Mouse (Mus musculus): ENCODE measurements around the gene Ak1. TPM values are rescaled to one million over a fixed set of nuclear protein-coding genes. Genes with fewer than 3 reads are reported as not detected.
A peak's percentile ranks its signal among the peaks of the same experiment; 100 is the strongest.

Ak1 gene
- polyA plus RNA-seq (2015; fragmentation: Nextera tagmentation; extraction: Ambion mirVana): 1.3 and 5.9 TPM in 2 replicates

DNA sequence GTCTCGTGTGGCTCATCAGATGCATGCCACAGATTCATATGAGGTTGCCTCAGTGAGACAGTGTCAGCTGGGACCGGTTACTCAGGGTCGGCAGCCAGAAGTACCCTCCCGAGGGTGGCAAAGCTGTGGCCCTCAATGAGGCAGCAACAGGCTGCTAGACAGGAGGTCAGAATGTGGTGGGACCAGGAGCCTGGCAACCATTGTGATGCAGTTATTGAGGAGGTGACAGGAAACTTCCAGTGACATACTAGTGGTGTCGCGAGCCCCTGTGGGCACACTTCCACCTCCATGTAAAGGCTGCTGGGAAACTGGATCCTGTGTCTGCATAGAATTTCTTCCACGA is at the start of gene Ak1:
Ak1 (plus strand) TSS at position 242 of the 343 bp plus-strand sequence.
- Histone ChIP-seq H3K27ac (ENCODE audit: low read depth) (peak within 1 kb of the TSS; percentile 51), H3K4me1 (ENCODE audit: insufficient read depth) (peaks cover 14% of the 10 kb centered on the region), H3K9ac (replicated peaks) (no peak within 1 kb of the TSS), H3K4me3 (ENCODE audit: low read depth, low read length) (no peak within 1 kb of the TSS), H3K36me3 (replicated peaks; ENCODE audit: insufficient read depth, low read length) (peaks cover 19% of the 10 kb centered on the region; the same call in 1 of the 2 replicates), H3K4me2 (ENCODE audit: low read depth, low read length) (no peak within 1 kb of the TSS), H3K9me3 (ENCODE audit: low read length) (peaks cover 3% of the 10 kb centered on the region), H3K27me3 (ENCODE audit: insufficient read depth, low read length) (no peaks in the 10 kb centered on the region)
- TF ChIP-seq CTCF (IDR thresholded peaks at IDR 0.05; ENCODE audit: low read depth) (no peak), EP300 (IDR thresholded peaks at IDR 0.05; ENCODE audit: low read depth) (no peak)
- no peak for DNase-seq
- ATAC-seq: no peak
- 41% methylated on average over 7 of the region's 7 CpGs for WGBS (ENCODE audit: insufficient replicate concordance)

DNA sequence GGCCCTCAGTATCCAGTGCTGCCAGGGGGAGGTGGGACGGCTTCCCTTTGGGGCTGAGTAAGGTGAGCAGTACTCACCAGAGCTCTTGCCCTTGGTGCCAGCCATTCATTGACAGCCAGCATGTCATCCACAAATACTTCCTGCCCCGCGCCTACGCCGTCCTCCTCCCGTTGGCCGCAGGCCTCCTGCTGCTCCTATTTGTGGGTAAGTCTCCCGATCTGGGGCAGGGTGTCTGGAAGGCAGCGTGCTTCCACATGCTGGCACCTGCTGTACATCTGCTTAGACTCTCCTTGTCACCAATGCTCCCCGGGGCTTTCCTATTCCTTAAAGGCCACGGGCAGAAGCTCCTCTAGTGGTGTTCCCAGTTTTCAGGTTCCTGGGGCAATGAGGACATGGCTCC is 49.4 kb upstream of the Ak1 start:
- Histone ChIP-seq H3K27ac (ENCODE audit: low read depth) (no peak overlapping the region), H3K9ac (replicated peaks) (peak overlapping the region; percentile 85; the same call in 1 of the 2 replicates), H3K4me1 (ENCODE audit: insufficient read depth) (peaks cover 15% of the 10 kb centered on the region; the same call in 1 of the 2 replicates), H3K4me2 (ENCODE audit: low read depth, low read length) (no peak overlapping the region), H3K27me3 (ENCODE audit: insufficient read depth, low read length) (peaks cover 8% of the 10 kb centered on the region; the same call in 1 of the 2 replicates), H3K9me3 (ENCODE audit: low read length) (no peaks in the 10 kb centered on the region), H3K36me3 (replicated peaks; ENCODE audit: insufficient read depth, low read length) (peaks cover 11% of the 10 kb centered on the region), H3K4me3 (ENCODE audit: low read depth, low read length) (no peak overlapping the region)
- TF ChIP-seq EP300 (IDR thresholded peaks at IDR 0.05; ENCODE audit: low read depth) (no peak), CTCF (IDR thresholded peaks at IDR 0.05; ENCODE audit: low read depth) (no peak)
- ATAC-seq (no peak), DNase-seq (no peak)
- 86% methylated on average over 11 of the region's 11 CpGs for WGBS (ENCODE audit: insufficient replicate concordance)

DNA sequence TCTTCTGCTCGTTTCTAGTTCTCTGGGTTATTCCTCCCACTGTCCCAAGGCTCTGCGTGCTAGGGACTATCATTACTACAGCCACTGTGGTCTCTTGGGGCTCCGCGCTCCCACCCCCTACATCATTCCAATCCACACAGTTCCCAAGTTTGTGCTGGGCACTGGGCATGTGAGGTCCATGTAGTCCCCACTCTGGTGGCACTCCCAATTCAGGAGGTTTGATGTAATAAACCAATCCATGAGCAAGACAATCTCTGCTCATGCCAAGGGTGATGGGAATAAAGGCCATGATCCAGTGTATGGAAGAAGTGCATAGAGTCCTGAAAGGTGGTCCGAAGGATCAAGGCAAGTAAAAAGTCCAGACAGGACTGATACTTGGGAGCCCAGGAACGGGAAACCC is 47.1 kb upstream of the Ak1 start, which contains the start of gene Pip5kl1:
Pip5kl1 (plus strand) TSS at position 301 of the 400 bp plus-strand sequence.
- H3K4me3 ChIP-seq (ENCODE audit: low read depth, low read length): peak within 1 kb of the TSS; percentile 11; the same call in 1 of the 2 replicates
- ATAC-seq (no peak), DNase-seq (no peak)
- no peak within 1 kb of the TSS for H3K9ac ChIP-seq (replicated peaks)
- no peak within 1 kb of the TSS for H3K27ac ChIP-seq (ENCODE audit: low read depth)
- H3K27me3 ChIP-seq (ENCODE audit: insufficient read depth, low read length): peaks cover 10% of the 10 kb centered on the region
- H3K4me2 ChIP-seq (ENCODE audit: low read depth, low read length): peak within 1 kb of the TSS; percentile 61
- no peaks in the 10 kb centered on the region for H3K9me3 ChIP-seq (ENCODE audit: low read length)
- peaks cover 15% of the 10 kb centered on the region; the same call in 1 of the 2 replicates for H3K4me1 ChIP-seq (ENCODE audit: insufficient read depth)
- peaks cover 5% of the 10 kb centered on the region; the same call in 1 of the 2 replicates for H3K36me3 ChIP-seq (replicated peaks; ENCODE audit: insufficient read depth, low read length)
- no peak for TF ChIP-seq EP300 (IDR thresholded peaks at IDR 0.05; ENCODE audit: low read depth)
- TF ChIP-seq CTCF (IDR thresholded peaks at IDR 0.05; ENCODE audit: low read depth): no peak
- WGBS (ENCODE audit: insufficient replicate concordance): 76% methylated on average over 6 of the region's 6 CpGs

DNA sequence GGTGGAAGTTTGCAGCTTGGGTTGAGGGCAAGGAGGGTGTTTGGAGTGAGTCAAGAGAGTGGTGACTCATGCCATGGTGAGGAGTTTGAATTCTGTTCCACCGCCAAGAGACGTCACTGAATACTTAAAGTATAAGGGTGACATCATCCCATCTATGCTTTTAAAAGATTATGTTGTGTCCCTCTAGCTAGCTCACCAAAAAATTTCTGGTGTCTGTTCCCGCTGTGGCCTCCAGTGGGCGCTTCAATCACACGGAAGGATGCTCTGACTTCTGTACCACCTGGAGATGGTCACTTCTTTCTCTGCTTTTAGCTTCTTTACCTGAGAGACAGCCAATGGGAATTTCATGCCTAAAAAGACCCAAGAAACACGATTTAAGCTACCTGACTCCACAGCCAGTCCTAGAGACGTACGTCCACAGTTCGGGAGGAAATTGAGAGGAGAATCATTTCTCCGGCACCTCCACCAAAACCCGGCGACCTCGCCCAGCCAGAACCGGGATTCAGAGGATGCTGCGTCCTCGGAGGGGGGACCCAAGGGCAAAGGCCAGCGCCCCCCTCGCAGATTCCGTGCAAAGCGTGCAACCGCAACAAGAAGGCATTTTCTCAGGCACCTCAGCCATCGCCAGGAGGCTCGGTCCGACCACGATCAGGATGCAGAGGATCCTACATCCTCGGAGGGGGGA is 46.5 kb upstream of the Ak1 start:
- TF ChIP-seq CTCF (IDR thresholded peaks at IDR 0.05; ENCODE audit: low read depth): peak; percentile 73
- no peak for TF ChIP-seq EP300 (IDR thresholded peaks at IDR 0.05; ENCODE audit: low read depth)
- Histone ChIP-seq H3K27ac (ENCODE audit: low read depth) (no peak overlapping the region), H3K4me2 (ENCODE audit: low read depth, low read length) (peak overlapping the region; percentile 61), H3K4me3 (ENCODE audit: low read depth, low read length) (peak overlapping the region; percentile 11; the same call in 1 of the 2 replicates), H3K9ac (replicated peaks) (no peak overlapping the region), H3K36me3 (replicated peaks; ENCODE audit: insufficient read depth, low read length) (peaks cover 5% of the 10 kb centered on the region; the same call in 1 of the 2 replicates), H3K9me3 (ENCODE audit: low read length) (no peaks in the 10 kb centered on the region), H3K4me1 (ENCODE audit: insufficient read depth) (peaks cover 15% of the 10 kb centered on the region; the same call in 1 of the 2 replicates), H3K27me3 (ENCODE audit: insufficient read depth, low read length) (peaks cover 16% of the 10 kb centered on the region)
- peak; percentile 58 for DNase-seq
- WGBS (ENCODE audit: insufficient replicate concordance): 4% methylated on average over 26 of the region's 26 CpGs
- no peak for ATAC-seq

DNA sequence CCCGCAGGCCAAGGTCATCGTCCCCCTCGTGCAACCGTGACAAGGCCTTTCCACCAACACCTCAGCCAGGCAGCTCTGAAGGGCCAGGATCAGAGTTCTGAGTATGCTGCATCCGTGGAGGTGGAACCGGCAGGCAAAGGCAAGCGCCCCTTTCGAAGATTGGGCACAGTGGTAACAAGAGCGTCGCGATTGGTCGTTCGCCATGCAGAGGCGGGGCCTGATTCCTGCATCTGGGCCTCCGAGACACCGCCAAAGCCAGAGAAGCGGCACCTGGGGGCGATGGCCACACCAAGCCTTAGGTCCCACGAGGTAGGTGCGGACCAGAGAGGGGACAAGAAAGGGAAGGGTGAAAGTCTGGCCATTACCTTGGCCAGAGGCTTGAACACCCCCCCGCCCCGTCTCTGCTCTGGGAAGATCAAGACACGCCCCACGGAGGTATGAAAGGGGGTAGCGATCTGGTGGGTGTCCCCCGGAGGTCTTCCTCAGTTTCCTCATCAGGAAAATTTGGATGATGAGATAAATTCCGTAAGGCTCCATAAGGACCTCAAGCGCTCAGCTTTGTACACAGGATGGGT is 45.9 kb upstream of the Ak1 start, which contains the start of gene 9430097D07Rik:
9430097D07Rik (minus strand) TSS at position 99 of the 575 bp plus-strand sequence.
- 16% methylated on average over 28 of the region's 28 CpGs for WGBS (ENCODE audit: insufficient replicate concordance)
- peak; percentile 24 for ATAC-seq
- peak within 1 kb of the TSS; percentile 11; the same call in 1 of the 2 replicates for H3K4me3 ChIP-seq (ENCODE audit: low read depth, low read length)
- peaks cover 17% of the 10 kb centered on the region for H3K27me3 ChIP-seq (ENCODE audit: insufficient read depth, low read length)
- TF ChIP-seq CTCF (IDR thresholded peaks at IDR 0.05; ENCODE audit: low read depth) (no peak), EP300 (IDR thresholded peaks at IDR 0.05; ENCODE audit: low read depth) (no peak)
- no peak within 1 kb of the TSS for H3K27ac ChIP-seq (ENCODE audit: low read depth)
- peak within 1 kb of the TSS; percentile 61 for H3K4me2 ChIP-seq (ENCODE audit: low read depth, low read length)
- H3K36me3 ChIP-seq (replicated peaks; ENCODE audit: insufficient read depth, low read length): peaks cover 5% of the 10 kb centered on the region; the same call in 1 of the 2 replicates
- H3K9ac ChIP-seq (replicated peaks): no peak within 1 kb of the TSS
- no peaks in the 10 kb centered on the region for H3K9me3 ChIP-seq (ENCODE audit: low read length)
- peak; percentile 46 for DNase-seq
- H3K4me1 ChIP-seq (ENCODE audit: insufficient read depth): peaks cover 15% of the 10 kb centered on the region; the same call in 1 of the 2 replicates

DNA sequence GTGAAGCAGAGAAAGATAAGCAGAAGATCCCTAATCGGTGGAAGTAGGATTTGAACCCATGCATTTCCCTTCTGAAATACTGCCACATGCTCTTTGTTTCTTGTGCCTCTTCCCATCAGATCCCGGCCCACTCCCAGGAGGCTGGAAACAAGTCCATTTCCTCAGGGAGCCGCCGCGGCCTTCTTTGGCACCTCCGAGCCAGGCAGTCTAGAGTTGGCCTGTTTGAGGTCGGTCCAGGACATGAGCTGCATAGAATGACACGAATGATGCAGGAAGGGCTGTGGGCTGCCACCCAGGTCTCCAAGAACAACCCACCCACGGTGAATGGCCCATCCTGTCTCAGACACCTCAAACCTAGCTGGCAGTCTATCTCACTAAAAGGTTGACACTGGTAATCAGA is 45.0 kb upstream of the Ak1 start:
- Histone ChIP-seq H3K4me2 (ENCODE audit: low read depth, low read length) (no peak overlapping the region), H3K9me3 (ENCODE audit: low read length) (no peaks in the 10 kb centered on the region), H3K27ac (ENCODE audit: low read depth) (no peak overlapping the region), H3K4me1 (ENCODE audit: insufficient read depth) (peaks cover 12% of the 10 kb centered on the region; the same call in 1 of the 2 replicates), H3K27me3 (ENCODE audit: insufficient read depth, low read length) (peaks cover 17% of the 10 kb centered on the region), H3K36me3 (replicated peaks; ENCODE audit: insufficient read depth, low read length) (peaks cover 5% of the 10 kb centered on the region; the same call in 1 of the 2 replicates), H3K4me3 (ENCODE audit: low read depth, low read length) (no peak overlapping the region), H3K9ac (replicated peaks) (no peak overlapping the region)
- TF ChIP-seq CTCF (IDR thresholded peaks at IDR 0.05; ENCODE audit: low read depth) (no peak), EP300 (IDR thresholded peaks at IDR 0.05; ENCODE audit: low read depth) (no peak)
- DNase-seq: no peak
- 73% methylated on average over 9 of the region's 9 CpGs for WGBS (ENCODE audit: insufficient replicate concordance)
- no peak for ATAC-seq
